Mouse (Mus musculus) hematopoietic stem cell, adult 5-6 weeks (primary cell): ENCODE measurements around the gene AY074887. TPM values are rescaled to one million over a fixed set of nuclear protein-coding genes. Genes with fewer than 3 reads are reported as not detected.
"Not testable (repeated sequence)": the region's sequence is repeated elsewhere in the genome, so short reads cannot be mapped to it uniquely, and the experiment has no call there.

Experiments
- ATAC-seq, 2 experiments: fragments of 125-278 bp in 1 of 2; replicated peaks in 1 of 2; 2 replicates each; pipeline ENCODE4 v1.8.0; 2016 to 2017; ENCODE audit warnings: inconsistent platforms in 2 of 2, mild to moderate bottlenecking in 2 of 2, moderate number of reproducible peaks in 2 of 2, low read depth in 1 of 2, moderate TSS enrichment in 1 of 2; ENCODE audit not compliant: low FRiP score in 2 of 2, poor library complexity in 2 of 2, severe bottlenecking in 2 of 2, insufficient read depth in 1 of 2, low TSS enrichment in 1 of 2
- total RNA-seq: library from RNA; stranded (forward); fragments of 172-1452, 232-1000 nt; gene quantifications from 2 replicates; pipeline ENCODE4 v1.2.3, GENCODE M21; 2017

The AY074887 gene
- total RNA-seq = 3.9 TPM in 1 of 2 replicates, not detected in the other

DNA sequence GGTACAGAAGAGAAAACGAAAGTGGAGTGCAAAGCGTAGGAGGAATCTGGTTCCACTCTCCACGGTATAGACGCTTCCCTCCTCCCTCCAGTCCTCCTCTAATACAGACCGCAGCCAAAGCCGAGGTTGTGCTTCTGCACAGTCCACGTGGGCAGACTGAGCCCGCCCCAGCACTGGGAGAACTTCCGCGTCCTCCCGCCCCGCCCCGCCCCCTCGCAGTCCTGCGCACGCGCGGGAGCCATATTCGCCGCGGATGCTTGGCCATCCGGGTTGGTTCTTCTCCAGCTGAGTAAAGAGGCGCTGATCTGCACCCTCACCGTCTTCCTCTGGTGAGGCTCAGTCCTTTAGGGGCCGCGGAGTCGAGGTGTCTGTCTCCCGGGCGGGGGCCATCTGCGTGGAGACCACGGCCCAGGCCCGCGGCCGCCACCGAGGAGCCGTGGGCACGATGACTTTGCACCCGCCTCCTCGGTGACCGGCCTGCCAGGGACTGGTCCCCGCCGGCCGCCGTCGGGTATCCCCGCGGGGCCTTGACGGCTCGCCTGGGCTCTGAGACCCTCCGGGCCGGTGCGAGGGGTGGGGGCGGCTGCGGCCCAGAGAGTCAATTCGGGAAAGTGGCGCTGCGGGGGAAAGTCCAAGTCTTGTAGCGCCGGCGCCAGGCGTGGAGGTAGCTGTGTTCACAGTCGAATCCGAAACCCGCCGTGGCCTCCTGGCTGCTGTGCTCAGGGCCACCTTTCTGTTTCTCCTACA lies at the start of gene AY074887, which contains the start of gene Psma4:
Gene AY074887, minus strand, starts transcription at position 424 of the 747 bp plus-strand sequence.
Gene Psma4, plus strand, starts transcription at position 216 of the 747 bp plus-strand sequence.
- ATAC-seq = peak; percentile 98 to 99

DNA sequence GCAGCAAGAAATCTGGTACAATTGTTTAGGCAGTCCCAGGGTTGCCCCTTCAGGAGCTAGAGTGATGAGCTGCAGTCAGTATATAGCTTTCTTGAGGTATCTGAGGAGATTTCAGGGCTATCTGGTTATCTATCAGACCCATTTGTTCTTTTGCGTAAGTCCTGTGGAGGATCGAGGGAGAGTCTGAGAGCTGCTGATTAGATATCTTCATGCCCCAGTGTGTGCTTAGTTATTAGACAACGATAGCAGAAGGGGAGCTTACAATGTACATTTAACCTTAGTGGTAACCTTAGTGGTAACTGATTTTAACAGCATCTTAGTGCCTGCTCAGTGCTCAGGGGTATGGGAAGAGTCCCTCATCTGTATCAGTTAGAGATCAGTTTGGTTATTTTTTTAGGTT lies 44.8 kb upstream of the AY074887 start:
- no peak for ATAC-seq

DNA sequence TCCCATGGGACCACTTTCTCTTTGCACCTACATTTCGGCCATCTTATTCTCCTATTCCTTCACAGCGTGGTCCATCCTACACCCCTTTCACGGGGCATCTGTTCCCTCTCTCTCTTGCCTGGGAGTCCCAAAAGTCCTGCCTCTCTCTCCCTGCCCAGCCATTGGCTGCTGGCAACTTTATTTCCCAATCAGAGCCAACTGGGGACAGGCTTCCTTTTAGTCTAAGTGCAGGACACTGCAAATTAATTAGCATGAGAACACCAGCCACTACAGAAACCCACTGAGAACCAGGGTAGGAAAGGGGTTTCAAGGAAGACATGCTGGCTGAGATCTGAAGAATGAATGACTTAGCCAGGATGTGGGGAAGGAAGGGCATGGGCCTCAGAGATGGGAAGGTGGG lies 43.6 kb upstream of the AY074887 start:
- ATAC-seq = no peak

DNA sequence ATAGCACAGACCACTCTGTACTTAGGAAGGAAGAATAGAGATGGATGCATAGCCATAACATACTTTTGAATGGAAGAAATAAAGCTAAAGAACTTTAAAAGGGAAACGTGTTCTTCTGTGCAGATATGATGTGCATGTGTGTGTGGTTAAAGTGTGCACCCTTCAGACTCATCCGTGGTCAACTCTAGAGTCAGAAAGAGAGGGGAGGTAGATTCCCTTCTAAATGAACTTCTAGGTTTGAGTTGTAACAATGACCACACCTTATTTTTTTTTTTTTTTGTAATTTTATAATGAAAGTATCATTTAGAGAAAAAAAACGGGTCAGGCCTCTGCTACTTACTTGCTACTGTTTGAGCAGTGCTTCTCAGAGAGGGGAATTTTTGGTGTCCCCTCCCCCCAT lies 39.6 kb upstream of the AY074887 start:
- ATAC-seq = no peak

DNA sequence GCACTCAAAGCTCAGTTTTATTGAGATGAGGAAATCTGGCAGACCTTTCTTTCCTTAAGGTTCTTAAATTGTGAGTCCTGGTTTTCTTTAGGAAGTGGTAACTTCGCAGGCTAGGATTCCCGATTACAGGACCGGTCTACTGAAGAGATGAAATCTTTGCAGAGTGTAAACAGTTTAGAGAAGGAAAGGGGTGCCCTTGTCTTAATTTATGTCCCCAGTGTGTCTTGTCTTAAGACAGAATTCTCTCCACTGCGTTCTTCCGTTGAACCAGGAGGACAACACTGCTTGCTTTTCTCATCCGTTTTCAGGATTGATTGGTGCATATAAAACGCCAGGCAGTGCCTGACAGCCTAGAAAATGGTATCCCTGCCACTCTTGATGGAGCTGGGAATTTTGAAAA lies 31.6 kb upstream of the AY074887 start:
- no peak for ATAC-seq

DNA sequence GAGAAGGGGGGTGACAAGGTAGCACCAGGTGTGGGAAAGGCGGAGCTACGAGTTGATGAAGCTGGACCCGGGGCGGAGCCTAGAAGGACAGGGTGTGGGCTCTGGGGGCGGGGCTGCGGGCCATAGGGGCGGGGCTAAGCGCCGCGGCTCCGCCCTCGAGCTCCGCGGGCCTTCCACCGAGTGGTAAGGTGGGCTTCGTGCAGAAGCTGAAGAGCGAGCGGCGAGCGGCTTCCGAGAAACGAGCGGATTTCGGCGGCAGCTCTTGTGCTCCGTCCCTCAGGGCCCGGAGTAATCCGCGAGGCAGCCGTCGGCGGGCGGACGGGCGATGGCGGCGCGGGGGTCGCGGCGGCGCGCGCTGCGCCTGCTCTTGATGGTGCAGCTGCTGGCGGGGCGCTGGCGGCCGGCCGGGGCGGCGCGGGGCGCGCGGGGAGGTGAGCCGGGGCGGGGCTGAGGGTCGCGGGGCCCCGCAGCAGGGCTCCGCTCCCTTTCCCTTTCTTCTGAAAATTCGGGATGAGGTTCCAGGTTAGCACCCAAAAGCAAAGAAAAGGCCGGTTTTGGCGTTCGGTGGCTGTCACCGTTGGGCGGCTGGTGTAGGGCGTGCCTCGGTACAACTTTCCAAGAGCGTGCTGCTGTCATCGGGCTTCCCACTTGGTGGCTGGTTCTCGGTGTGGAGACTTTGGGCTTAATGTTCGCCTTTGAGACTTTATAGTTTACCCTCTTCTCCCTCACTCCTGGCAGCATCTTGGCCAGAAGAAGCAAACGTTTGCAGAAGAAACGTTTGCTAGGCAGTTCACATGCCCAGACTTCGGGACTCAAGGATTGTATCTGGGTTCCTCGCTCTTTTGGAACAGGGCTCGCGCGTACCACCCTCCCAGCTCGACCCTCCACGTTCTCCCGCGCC lies 30.7 kb upstream of the AY074887 start:
- ATAC-seq = peak; percentile 36 to 62; a peak in 2 of 4 replicates

DNA sequence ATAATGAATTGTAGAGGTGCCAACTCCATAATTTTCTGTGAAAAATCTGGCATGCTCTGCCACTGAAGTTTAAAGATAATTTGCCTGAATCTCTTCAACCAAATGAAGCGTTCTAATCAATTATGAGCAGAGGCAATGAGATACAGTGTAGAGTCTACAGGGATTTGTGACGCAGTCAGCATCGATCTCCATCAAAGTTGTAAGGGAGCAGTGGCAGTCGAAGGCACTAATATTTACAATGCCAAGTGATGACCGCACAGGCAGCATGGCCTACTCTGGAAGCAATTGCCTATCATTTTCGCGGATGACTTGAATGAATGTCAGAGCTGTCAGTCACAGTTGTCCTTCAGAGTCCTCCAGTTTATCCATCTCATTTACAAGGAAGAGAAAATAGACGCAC lies 29.9 kb upstream of the AY074887 start, which contains the start of gene Chrna5:
Gene Chrna5, plus strand, starts transcription at position 207 of the 400 bp plus-strand sequence.
- ATAC-seq = no peak

DNA sequence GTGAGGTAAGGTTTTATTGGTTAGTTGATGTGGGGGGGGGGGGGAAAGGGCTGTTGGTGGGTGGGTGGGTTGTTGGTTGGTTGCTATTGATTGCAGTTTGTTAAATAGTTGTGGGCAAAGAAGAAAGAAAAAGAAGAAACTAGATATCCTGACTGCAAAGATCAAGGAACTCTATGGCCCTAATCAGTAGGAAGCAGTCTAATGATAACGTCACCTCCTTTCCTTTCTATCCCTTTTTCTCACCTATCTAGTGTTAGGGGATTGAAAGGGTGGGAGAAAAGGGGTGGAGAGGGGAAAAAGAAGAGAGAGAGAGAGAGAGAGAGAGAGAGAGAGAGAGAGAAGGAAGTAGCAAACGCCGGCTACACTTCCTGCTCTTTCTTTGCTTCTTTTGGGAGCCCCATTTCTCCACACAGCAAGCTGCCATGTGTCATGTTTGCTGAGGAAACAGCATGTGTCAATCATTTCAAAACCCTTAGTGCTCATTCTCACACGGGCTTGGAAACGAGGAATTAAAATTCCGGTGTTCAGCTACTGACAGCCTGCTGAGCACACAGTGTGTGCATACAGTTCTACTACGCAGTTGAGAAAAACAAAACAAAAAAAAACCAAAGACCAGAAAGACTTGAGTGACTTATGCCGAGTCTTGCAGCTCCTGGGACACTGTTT lies 19.3 kb upstream of the AY074887 start:
- no peak for ATAC-seq

DNA sequence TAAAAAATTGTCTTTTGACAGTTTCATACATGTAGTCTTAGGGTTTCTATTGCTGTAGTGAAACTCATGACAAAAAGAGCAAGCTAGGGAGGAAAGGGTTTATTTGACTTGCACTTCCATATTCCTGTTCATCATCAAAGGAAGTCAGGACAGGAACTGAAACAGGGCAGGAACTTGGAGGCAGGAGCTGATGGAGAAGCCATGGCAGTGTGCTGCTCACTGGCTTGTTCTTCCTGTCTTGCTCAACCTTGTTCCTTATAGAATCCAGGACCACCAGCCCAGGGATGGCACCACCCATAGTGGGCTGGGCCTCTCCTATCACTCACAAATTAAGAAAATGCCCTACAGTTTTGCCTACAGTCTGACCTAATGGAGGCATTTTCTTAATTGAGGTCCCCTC lies 12.9 kb upstream of the AY074887 start:
- ATAC-seq = no peak

DNA sequence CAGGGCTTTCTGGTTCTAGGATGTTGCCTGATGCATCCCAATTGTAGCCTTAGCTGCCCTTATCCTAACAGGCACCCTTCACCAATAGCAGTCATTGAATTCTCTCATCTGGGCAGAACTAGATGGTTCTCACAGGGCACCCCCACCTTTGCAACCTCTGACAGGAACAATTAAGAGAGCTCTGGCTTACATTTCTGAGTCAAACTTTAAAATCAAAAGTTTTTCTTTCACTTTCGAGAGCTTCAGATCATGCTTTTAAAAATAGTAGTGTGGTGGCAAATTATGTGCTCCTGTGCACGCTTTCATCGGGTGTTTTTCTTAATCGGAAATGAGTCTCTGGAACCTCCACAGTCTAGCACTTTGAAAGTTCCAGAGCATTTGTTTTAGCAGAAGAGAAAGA lies 10.3 kb upstream of the AY074887 start:
- no peak for ATAC-seq

DNA sequence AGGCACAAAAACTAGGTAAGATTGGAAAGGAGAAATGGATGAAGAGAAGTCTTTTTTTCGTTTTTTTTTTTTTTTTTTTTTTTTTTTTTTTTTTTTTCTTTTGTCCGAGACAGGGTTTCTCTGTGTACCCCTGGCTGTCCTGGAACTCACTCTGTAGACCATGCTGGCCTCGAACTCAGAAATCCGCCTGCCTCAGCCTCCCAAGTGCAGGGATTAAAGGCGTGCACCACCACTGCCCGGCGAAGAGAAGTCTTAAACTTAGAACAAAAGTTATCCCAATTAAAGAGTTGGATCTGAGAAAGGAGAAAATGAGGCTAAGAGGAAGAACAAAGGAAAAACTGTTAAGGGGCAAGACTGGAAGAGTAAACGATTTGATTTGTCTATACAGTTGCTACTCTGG lies 636 bp downstream of the AY074887 start:
- ATAC-seq = not testable (repeated sequence)

DNA sequence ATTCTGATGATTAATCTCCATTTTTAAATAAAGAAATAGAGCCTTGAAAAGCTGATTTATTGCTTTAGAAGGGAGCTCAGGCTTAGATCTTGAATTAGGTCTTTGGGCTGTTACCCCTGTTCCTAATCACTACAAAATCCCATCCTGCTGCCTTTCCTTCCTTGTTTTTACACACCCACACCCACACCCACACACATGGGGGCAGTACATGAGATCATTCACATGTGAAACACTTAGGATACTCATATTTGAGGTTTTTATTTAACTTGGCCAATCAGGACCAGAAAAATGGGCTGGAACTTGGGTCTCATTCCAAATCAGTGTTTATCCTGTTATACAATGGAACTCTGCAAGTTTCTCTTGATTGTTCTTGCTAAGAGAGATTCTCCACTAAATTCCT lies 1.3 kb downstream of the AY074887 start:
- ATAC-seq = no peak

DNA sequence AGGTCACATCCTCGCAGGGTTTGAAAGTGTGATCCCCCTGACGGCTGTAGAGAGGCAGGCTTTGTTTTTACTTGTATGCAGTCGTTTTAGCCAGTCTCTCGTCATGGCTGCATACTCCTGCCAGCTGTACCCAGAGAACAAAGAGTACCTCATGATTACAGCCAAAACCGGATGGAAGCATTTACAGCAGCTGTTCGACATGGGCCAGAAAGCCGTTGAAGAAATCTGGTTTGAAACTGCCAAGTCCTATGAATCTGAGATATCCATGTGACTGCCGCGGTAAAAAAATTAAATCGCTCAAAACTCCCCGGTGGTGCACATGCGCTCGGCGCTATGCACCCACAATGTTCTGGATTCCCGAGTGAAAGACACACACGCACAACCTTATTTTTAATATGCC lies 4.5 kb downstream of the AY074887 start:
- no peak for ATAC-seq

DNA sequence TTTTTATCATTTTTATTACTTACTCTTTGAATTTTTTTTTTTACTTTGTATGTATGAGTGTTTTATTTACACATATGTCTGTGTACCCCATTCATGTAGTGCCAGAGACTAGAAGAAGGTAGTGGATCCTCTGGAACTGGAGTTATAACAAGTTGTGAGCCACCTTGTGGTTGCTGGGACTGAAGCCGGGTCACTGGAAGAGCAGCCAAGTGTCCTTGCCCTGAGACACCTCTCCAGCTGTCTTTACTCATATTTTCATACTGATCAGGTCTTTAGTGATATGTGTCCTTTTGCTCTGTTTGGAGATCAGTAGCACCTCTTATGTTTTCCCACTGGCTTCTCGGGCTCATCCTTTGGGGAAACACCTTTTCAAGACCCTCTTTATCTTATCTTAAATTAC lies 6.3 kb downstream of the AY074887 start:
- ATAC-seq = no peak

DNA sequence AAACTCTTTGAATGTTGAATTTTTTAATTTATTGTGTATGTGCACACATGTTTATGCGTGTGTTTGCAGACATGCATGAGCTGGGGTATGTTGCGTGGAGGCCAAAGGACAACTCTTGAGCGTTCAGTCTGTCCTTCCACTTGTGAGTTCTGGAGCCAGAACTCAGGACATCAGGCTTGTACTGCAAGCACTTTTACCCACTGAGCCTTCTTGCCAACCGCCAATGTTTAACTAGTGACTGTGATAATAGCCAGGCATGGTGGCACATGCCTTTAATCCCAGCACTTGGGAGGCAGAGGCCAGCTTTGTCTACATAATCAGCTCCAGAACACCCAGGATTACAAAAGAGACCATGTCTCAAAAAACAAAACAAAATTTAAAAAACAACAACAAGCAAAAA lies 8.7 kb downstream of the AY074887 start:
- no peak for ATAC-seq

DNA sequence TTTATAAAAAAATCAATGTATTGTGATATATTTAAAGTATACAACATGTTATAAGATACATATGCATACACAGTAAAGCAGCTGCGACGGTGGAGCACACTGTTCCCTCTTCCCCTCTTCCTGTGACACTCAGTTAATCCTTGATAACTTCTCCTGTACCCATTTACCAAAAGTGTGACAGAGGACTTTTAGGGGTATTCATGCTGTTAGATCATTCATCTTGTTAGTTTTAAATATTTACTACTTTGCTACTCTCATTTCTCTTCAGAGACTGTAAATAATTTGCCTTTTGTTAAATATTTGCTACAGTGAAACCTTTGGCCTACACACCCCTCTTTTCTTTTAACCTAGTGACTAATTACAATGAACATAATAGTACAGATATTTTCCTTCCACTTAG lies 18.4 kb downstream of the AY074887 start:
- ATAC-seq = no peak

DNA sequence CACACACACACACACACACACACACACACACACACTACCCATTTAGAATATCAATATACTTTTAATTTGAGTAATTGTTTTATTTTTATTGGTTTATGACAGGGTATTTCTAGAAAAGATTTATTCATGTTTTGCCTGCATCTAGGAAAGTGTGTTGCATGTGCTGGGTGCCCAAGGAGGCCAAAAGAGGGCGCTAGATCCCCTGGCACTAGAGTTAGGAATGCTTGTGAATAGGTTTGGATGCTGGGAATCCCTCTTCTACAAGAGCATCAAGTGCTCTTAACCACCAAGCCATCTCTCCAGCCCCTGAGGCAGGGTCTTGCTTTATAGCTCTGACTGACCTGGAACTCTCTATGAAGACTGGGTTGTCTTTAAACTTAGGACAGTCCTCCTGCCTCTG lies 19.0 kb downstream of the AY074887 start:
- no peak for ATAC-seq

DNA sequence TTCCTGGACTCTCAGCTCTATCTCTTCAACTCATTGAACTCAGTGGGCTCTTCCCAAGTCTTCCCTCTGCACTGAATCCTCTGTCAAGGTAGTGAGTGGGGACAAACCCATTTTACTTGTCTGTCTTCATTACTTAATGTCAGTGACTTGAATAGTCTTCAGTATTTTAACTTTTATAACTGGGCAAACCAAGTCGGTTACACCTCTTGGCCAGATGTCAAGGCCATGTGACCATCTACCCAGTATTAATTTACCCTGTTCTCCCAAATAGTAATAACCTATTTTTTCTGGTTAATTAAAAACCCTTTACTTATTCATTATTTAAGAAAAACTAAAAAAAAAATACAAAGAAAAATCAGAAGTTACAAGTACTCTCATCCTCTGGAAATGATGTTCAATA lies 20.1 kb downstream of the AY074887 start:
- ATAC-seq = no peak
